Mouse (Mus musculus) intestine, embryonic 16.5 days (tissue): ENCODE measurements around the gene Olfr1120. TPM values are rescaled to one million over a fixed set of nuclear protein-coding genes. Genes with fewer than 3 reads are reported as not detected.
"Not testable (repeated sequence)": the region's sequence is repeated elsewhere in the genome, so short reads cannot be mapped to it uniquely, and the experiment has no call there.

Experiments
- ATAC-seq: fragments of 200-750 bp; cut with Nextera tagmentation; 2 replicates; pipeline ENCODE4 v1.8.0; 2017; ENCODE audit warnings: moderate TSS enrichment, moderate library complexity
- H3K27ac ChIP-seq: fragments of 300-500 bp; sonication (generic); 2 replicates; pipeline ENCODE4 v1.5.1; 2014; ENCODE audit warnings: mild to moderate bottlenecking, low read length
- H3K27me3 ChIP-seq: fragments of 300-500 bp; sonication (generic); replicated peaks from 2 replicates; pipeline ENCODE4 v1.6.1; 2014; ENCODE audit warnings: low read length, control low read depth, mixed read lengths; ENCODE audit not compliant: control insufficient read depth, insufficient read depth
- H3K36me3 ChIP-seq: fragments of 300-500 bp; sonication (generic); 2 replicates; pipeline ENCODE4 v1.6.1; 2014; ENCODE audit warnings: low read length, control low read depth; ENCODE audit not compliant: control insufficient read depth, insufficient read depth
- H3K4me1 ChIP-seq: fragments of 300-500 bp; sonication (generic); 2 replicates; pipeline ENCODE4 v1.6.1; 2014; ENCODE audit warnings: low read length, control low read depth, mixed read lengths; ENCODE audit not compliant: control insufficient read depth, insufficient read depth
- H3K4me2 ChIP-seq: fragments of 300-500 bp; sonication (generic); 2 replicates; pipeline ENCODE4 v1.6.1; 2014; ENCODE audit warnings: low read depth, low read length, control low read depth
- H3K4me3 ChIP-seq: fragments of 300-500 bp; sonication (generic); 2 replicates; pipeline ENCODE4 v1.5.1; 2014; ENCODE audit warnings: mild to moderate bottlenecking, low read length
- H3K9ac ChIP-seq: fragments of 300-500 bp; sonication (generic); 2 replicates; pipeline ENCODE4 v1.6.1; 2014; ENCODE audit warnings: low read depth, low read length
- H3K9me3 ChIP-seq: fragments of 300-500 bp; sonication (generic); 2 replicates; pipeline ENCODE4 v1.6.1; 2016; ENCODE audit warnings: low read length, control low read depth; ENCODE audit not compliant: control insufficient read depth
- WGBS: fragments of 180-500 bp; shearing (Covaris S2); extraction: QIAGEN DNeasy Blood & Tissue Kit; methylation state at CpG from one replicate; pipeline ENCODE4 v1.1.7; 2014; 5-methylcytosine and 5-hydroxymethylcytosine counted together
- polyA plus RNA-seq: library from polyadenylated mRNA; unstranded; fragments of >200 nt; fragmentation: Nextera tagmentation; extraction: Ambion mirVana; gene quantifications from 2 replicates; pipeline ENCODE4 v1.2.1, GENCODE M21; 2015

Gene Olfr1120
- not detected in 2 replicates for polyA plus RNA-seq

DNA sequence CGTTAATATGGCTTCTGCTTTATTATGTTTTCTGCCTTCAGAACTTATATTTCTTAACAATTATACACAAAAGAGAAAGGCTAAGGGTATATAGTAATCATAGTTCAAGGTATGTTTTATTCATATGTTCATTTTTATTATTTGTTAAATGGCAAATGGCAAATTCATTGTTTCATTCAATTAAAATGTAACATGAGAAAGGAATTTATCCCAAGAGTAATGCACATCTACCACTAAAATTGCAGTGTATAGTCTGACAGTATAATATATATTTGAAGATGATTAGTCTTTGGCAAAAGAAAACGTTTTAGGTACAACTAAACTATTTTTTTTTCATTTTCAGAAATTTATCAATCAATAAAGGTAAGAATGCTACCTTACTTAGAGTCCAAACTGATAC is at the start of gene Olfr1120:
Olfr1120 (plus strand) TSS at position 301 of the 400 bp plus-strand sequence.
- WGBS = 55% methylated on average over 2 of the region's 2 CpGs
- Histone ChIP-seq H3K9ac (no peak within 1 kb of the TSS), H3K4me2 (no peak within 1 kb of the TSS), H3K4me3 (no peak within 1 kb of the TSS), H3K36me3 (no peaks in the 10 kb centered on the region), H3K9me3 (no peaks in the 10 kb centered on the region), H3K27me3 (no peaks in the 10 kb centered on the region), H3K4me1 (no peaks in the 10 kb centered on the region), H3K27ac (no peak within 1 kb of the TSS)
- no peak for ATAC-seq

DNA sequence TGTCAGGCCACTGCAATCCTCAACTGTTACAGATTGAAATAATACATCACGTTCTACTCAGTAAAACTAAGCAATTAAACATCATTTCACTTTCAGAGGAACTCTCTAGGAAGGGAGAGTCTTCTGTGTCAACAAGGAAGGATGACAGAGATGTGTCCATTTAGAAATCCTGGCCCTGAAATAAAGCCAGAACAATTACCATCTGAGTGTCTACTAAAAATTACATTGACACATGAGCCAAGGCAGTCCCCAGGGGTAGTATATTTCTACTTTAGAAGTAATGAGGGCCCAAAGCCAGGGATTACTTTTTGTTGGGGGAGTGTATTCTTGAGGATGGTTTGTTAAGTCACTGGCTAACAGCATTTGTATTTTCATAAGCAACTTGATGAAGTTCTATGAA is 47.3 kb upstream of the Olfr1120 start, which contains the start of gene Olfr1118:
Olfr1118 (plus strand) TSS at position 301 of the 400 bp plus-strand sequence.
- no peaks in the 10 kb centered on the region for H3K27me3 ChIP-seq
- WGBS = 72% methylated on average over 1 of the region's 1 CpGs
- no peak within 1 kb of the TSS for H3K9ac ChIP-seq
- no peak within 1 kb of the TSS for H3K4me2 ChIP-seq
- H3K36me3 ChIP-seq = no peaks in the 10 kb centered on the region
- H3K4me1 ChIP-seq = no peaks in the 10 kb centered on the region
- no peaks in the 10 kb centered on the region for H3K9me3 ChIP-seq
- no peak within 1 kb of the TSS for H3K4me3 ChIP-seq
- no peak for ATAC-seq
- H3K27ac ChIP-seq = no peak within 1 kb of the TSS

DNA sequence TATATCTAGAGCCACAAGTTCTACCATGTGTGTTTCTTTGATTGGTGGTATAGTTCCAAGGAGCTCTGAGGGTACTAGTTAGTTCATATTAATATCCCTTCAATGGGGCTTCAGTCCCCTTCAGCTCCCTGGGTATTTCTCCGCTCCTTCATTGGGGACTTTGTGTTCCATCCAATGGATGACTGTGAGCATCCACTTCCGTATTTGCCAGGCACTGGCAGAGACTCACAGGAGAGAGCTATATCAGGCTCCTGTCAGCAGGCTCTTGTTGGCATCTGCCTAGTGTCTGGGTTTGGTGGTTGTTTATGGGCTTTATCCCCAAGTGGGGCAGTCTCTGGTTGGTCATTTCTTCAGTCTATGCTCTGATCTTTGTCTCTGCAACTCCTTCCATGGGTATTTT is 5.5 kb downstream of the Olfr1120 start:
- H3K36me3 ChIP-seq, H3K9me3 ChIP-seq, H3K4me1 ChIP-seq, H3K9ac ChIP-seq, H3K4me3 ChIP-seq, H3K4me2 ChIP-seq, H3K27me3 ChIP-seq, ATAC-seq, H3K27ac ChIP-seq: not testable (repeated sequence)
- WGBS = 86% methylated on average over 2 of the region's 2 CpGs

DNA sequence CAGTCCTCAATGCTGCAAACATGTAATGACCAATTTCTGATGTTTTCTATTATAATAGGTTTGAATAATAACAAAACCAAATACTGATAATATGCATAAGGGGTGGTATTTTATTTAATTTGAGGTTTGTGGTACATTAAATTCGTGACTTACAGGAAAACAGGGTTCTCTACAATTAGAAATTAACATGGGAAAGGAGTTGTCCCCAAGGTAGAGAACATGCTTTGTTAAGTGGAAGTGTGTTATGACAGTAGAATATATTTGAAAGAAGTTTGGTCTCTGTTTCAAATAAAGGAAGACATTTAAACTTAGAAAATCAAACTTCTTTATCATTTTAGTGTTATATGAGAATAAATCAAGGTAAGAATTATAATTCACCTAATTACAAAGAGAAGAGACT is 15.0 kb downstream of the Olfr1120 start, which contains the start of gene Olfr1121:
Olfr1121 (plus strand) TSS at position 301 of the 400 bp plus-strand sequence.
- H3K9ac ChIP-seq = no peak within 1 kb of the TSS
- H3K27ac ChIP-seq = no peak within 1 kb of the TSS
- no peaks in the 10 kb centered on the region for H3K4me1 ChIP-seq
- H3K4me2 ChIP-seq = no peak within 1 kb of the TSS
- H3K9me3 ChIP-seq = no peaks in the 10 kb centered on the region
- no peaks in the 10 kb centered on the region for H3K36me3 ChIP-seq
- 25% methylated on average over 1 of the region's 1 CpGs for WGBS
- no peak for ATAC-seq
- H3K4me3 ChIP-seq = no peak within 1 kb of the TSS
- no peaks in the 10 kb centered on the region for H3K27me3 ChIP-seq

DNA sequence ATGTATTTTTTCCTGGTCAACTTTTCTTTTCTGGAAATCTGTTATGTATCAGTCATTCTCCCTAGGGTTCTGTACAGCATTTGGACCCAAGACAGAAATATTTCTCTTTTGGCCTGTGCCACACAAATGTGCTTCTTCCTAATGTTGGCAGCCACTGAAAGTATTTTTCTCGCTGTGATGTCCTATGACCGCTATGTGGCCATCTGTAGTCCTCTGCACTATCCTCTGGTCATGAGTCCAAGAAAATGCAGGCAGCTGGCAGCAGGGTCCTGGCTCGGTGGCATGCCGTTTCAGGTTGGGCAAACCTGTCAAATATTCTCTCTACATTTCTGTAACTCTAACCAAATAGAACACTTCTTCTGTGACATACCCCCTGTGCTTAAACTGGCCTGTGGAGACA is 17.1 kb downstream of the Olfr1120 start:
- no peak overlapping the region for H3K4me3 ChIP-seq
- no peak overlapping the region for H3K9ac ChIP-seq
- no peaks in the 10 kb centered on the region for H3K27me3 ChIP-seq
- ATAC-seq = no peak
- H3K4me1 ChIP-seq = no peaks in the 10 kb centered on the region
- no peaks in the 10 kb centered on the region for H3K36me3 ChIP-seq
- H3K27ac ChIP-seq = no peak overlapping the region
- WGBS = 88% methylated on average over 4 of the region's 4 CpGs
- H3K9me3 ChIP-seq = no peaks in the 10 kb centered on the region
- no peak overlapping the region for H3K4me2 ChIP-seq

DNA sequence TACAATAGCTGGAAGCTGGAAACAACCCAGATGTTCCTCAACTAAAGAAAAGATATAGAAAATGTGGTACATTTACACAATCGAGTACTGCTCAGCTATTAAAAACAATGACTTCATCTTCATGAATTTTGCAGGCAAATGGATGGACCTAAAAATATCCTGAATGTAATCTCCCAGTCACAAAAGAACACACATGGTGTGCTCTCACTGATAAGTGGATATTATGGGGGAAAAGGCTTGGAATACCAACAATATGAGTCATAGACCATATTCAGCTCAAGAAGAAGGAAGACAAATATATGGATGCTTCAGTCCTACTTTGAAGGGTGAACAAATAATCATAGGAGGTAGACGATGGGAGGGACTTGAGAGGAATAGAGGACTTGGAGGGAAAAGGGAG is 29.3 kb downstream of the Olfr1120 start:
- no peaks in the 10 kb centered on the region for H3K27me3 ChIP-seq
- no peaks in the 10 kb centered on the region for H3K4me1 ChIP-seq
- H3K4me3 ChIP-seq = no peak overlapping the region
- WGBS = 74% methylated on average over 2 of the region's 2 CpGs
- H3K9me3 ChIP-seq = no peaks in the 10 kb centered on the region
- ATAC-seq = no peak
- H3K4me2 ChIP-seq = no peak overlapping the region
- no peak overlapping the region for H3K9ac ChIP-seq
- H3K36me3 ChIP-seq = no peaks in the 10 kb centered on the region
- H3K27ac ChIP-seq = no peak overlapping the region

DNA sequence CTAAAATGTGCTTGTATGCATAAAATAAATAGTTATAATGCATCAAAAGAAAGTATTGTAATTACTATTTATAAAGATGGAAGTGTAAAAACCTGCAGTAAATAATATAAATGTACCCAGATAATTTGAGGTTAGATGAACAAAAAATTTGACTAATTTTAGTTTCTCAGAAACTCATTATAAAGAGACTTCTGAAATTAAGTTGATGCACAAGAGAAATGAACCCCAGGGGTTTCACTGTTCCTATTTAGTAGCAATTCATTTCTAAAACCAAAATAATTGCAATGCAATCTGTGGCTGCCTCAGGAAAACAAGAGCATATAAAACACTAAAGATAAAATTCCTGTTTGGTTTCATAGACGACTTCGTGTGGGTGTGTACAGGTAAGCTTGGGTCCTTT is 30.9 kb downstream of the Olfr1120 start, which contains the start of gene Olfr1122:
Olfr1122 (plus strand) TSS at position 301 of the 400 bp plus-strand sequence.
- H3K9ac ChIP-seq = no peak within 1 kb of the TSS
- WGBS = 68% methylated on average over 2 of the region's 2 CpGs
- no peak for ATAC-seq
- no peak within 1 kb of the TSS for H3K27ac ChIP-seq
- H3K4me2 ChIP-seq = no peak within 1 kb of the TSS
- no peaks in the 10 kb centered on the region for H3K27me3 ChIP-seq
- H3K4me3 ChIP-seq = no peak within 1 kb of the TSS
- H3K36me3 ChIP-seq = no peaks in the 10 kb centered on the region
- no peaks in the 10 kb centered on the region for H3K9me3 ChIP-seq
- H3K4me1 ChIP-seq = no peaks in the 10 kb centered on the region

DNA sequence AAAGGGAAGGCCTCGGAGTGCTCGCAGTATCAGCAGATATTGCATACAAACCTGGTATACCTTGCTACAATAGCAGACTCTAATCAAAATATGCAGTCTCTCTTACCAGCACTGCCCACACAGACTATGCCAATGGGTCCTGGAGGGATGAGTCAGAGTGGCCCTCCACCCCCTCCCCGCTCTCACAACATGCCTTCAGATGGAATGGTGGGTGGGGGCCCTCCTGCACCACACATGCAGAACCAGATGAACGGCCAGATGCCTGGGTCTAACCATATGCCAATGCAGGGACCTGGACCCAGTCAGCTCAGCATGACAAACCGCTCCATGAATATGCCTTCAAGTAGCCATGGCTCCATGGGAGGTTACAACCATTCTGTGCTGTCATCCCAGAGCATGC is 39.0 kb downstream of the Olfr1120 start:
- H3K27me3 ChIP-seq, H3K27ac ChIP-seq, H3K4me3 ChIP-seq, H3K4me2 ChIP-seq, ATAC-seq, H3K9ac ChIP-seq, H3K4me1 ChIP-seq, H3K9me3 ChIP-seq, H3K36me3 ChIP-seq: not testable (repeated sequence)
- 91% methylated on average over 5 of the region's 5 CpGs for WGBS

DNA sequence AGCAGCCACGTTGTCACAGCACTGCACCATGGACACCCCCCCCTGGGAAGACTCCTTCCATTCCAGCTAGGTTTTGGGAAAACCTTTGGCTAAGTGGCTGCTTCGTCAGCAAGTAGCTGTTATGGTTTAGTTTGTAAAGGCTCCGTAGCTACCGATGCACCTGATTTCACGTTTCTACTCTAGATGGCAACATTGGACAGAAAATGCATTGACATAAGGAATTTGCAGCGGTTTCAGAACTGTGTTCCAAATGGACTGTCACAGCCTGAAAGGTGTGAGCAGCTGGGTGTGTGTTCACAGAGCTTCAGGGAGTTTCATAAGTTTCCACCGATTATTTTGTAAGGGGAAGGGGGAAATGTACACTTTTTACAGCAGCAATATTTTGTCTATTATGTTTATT is 40.1 kb downstream of the Olfr1120 start:
- H3K9ac ChIP-seq, H3K36me3 ChIP-seq, H3K27me3 ChIP-seq, ATAC-seq, H3K9me3 ChIP-seq, H3K4me1 ChIP-seq, H3K4me3 ChIP-seq, H3K27ac ChIP-seq, H3K4me2 ChIP-seq: not testable (repeated sequence)
- WGBS = 76% methylated on average over 7 of the region's 7 CpGs
